Mouse (Mus musculus) kidney, adult 2 months (tissue): ENCODE measurements around the gene Dhrs7b. TPM values are rescaled to one million over a fixed set of nuclear protein-coding genes. Genes with fewer than 3 reads are reported as not detected.
A peak's percentile ranks its signal among the peaks of the same experiment; 100 is the strongest.

ENCODE experiments used
- DNase-seq: peaks from one replicate; pipeline ENCODE4 v3.0.0; 2021
- H3K27ac ChIP-seq: fragments of 200-500 bp; 2 replicates; pipeline ENCODE4 v1.5.1; 2012; ENCODE audit warnings: low read depth, low read length, control low read depth, inconsistent platforms; ENCODE audit not compliant: insufficient read depth
- H3K27me3 ChIP-seq: fragments of 200-500 bp; replicated peaks from 2 replicates; pipeline ENCODE4 v1.6.1; 2012; ENCODE audit warnings: mild to moderate bottlenecking, moderate library complexity, low read length, inconsistent platforms; ENCODE audit not compliant: control insufficient read depth, insufficient read depth
- H3K36me3 ChIP-seq: fragments of 200-500 bp; 2 replicates; pipeline ENCODE4 v1.6.1; 2012; ENCODE audit warnings: mild to moderate bottlenecking, moderate library complexity, low read length, inconsistent platforms; ENCODE audit not compliant: control insufficient read depth, insufficient read depth
- H3K4me1 ChIP-seq: fragments of 200-500 bp; 2 replicates; pipeline ENCODE4 v1.6.1; 2011; ENCODE audit warnings: low read length; ENCODE audit not compliant: control insufficient read depth, insufficient read depth
- H3K4me3 ChIP-seq: fragments of 200-500 bp; 2 replicates; pipeline ENCODE4 v1.5.1; 2011; ENCODE audit warnings: mild to moderate bottlenecking, low read depth, low read length, control low read depth; ENCODE audit not compliant: insufficient read depth
- CTCF ChIP-seq: fragments of 200-500 bp; conservative IDR thresholded peaks from 2 replicates; pipeline ENCODE4 v1.5.1; 2011; ENCODE audit warnings: low read depth, mild to moderate bottlenecking, control low read depth, low read length, moderate library complexity, mixed read lengths; ENCODE audit not compliant: insufficient read depth, insufficient read length
- POLR2A ChIP-seq: fragments of 200-500 bp; IDR thresholded peaks from one replicate; pipeline ENCODE4 v1.6.1; 2011; ENCODE audit warnings: low read depth, low read length, control low read depth
- WGBS: fragments of 180-500 bp; shearing (Covaris S2); methylation state at CpG from one replicate; pipeline ENCODE4 v1.1.7; 2018; 5-methylcytosine and 5-hydroxymethylcytosine counted together
- polyA plus RNA-seq: library from polyadenylated mRNA; depleted of rRNA; stranded (reverse); fragments of >200 nt; gene quantifications from 2 replicates; pipeline ENCODE4 v1.2.3, GENCODE M21; 2012

The Dhrs7b gene
- polyA plus RNA-seq, 1 experiment = 30.0 TPM

DNA sequence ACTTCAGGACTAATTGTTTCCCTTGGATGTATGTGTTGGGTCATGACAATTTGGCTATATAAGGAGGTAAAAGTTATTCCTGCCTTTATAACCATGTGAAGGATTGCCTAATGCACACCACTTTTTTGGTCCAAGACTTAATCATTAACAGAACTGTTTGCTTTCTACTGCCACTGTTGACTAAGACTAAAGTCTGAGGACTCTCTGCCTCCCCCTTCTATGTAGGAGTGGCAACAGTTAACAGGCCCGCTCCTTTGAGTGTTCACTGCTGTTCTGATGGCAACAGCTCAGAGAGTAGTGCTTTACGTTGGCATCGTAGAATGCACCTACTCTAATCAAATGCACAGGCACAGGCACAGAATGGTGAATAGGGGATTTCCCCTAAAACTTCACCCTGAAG, 5.2 kb upstream of the Dhrs7b start:
- TF ChIP-seq CTCF (no peak), POLR2A (no peak)
- peak; percentile 86 for DNase-seq
- peaks cover 4% of the 10 kb centered on the region; the same call in 1 of the 2 replicates for H3K4me1 ChIP-seq
- peak overlapping the region; percentile 7; the same call in 1 of the 2 replicates for H3K27ac ChIP-seq
- no peaks in the 10 kb centered on the region for H3K27me3 ChIP-seq
- H3K4me3 ChIP-seq = no peak overlapping the region
- WGBS = 26% methylated on average over 3 of the region's 3 CpGs
- H3K36me3 ChIP-seq = no peaks in the 10 kb centered on the region

DNA sequence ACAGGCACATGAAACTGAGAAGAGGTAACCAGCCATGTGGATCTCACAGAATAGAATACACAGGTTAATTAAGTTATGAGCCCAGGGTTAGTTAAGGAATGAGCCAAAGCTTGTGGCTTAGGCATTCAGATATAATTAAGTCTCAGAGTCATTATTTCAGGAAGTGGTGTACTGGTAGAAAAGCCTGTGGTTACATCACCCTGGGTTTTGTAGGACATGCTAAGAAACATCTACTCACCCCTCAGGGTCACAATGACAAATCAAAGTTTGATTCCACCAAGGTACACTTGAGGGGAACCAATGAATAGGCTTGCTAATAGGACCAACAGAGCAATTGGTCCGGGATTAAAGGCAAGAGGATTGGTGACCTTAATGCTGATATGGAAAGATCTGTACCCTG, 3.7 kb upstream of the Dhrs7b start:
- Histone ChIP-seq H3K4me3 (no peak overlapping the region), H3K36me3 (no peaks in the 10 kb centered on the region), H3K27me3 (no peaks in the 10 kb centered on the region), H3K27ac (no peak overlapping the region), H3K4me1 (peaks cover 4% of the 10 kb centered on the region; the same call in 1 of the 2 replicates)
- TF ChIP-seq CTCF (no peak), POLR2A (no peak)
- no peak for DNase-seq
- WGBS = 68% methylated on average over 1 of the region's 1 CpGs

DNA sequence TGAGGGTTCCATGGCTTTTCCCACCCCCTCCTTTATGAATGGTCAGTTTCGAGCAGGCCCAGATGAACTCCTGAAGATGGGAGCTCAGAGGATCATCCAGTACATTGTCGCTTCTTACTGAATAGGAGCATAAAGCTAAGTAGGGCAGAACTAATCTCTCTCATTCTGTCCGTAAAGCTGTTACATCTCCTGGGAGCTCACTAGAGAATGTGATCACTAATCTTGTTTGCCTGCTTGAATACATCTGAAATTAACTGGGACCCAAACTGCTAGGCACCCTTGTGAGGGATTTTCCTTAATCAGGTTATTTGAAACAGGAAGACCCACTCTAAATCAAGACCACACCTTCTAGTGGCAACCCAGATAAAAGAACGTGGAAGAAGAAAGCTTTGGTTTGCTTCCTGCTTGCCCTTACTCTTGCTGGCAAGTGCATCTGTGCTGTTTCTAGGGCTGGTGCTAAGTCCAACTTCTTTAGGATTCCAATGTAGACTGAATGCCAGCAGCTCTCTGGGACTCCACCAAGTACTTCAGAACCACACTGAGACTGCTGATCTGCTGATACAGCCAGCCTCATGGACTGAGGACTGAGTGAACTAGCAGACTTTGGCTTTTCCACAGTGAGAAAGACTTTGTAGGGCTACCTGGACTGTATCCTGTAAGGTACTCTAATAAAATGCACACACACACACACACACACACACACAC, 3.0 kb upstream of the Dhrs7b start:
- peaks cover 4% of the 10 kb centered on the region; the same call in 1 of the 2 replicates for H3K4me1 ChIP-seq
- H3K4me3 ChIP-seq = no peak overlapping the region
- no peak for TF ChIP-seq CTCF
- H3K27ac ChIP-seq = no peak overlapping the region
- 60% methylated on average over 4 of the region's 4 CpGs for WGBS
- no peaks in the 10 kb centered on the region for H3K27me3 ChIP-seq
- no peaks in the 10 kb centered on the region for H3K36me3 ChIP-seq
- DNase-seq = peak; percentile 70

DNA sequence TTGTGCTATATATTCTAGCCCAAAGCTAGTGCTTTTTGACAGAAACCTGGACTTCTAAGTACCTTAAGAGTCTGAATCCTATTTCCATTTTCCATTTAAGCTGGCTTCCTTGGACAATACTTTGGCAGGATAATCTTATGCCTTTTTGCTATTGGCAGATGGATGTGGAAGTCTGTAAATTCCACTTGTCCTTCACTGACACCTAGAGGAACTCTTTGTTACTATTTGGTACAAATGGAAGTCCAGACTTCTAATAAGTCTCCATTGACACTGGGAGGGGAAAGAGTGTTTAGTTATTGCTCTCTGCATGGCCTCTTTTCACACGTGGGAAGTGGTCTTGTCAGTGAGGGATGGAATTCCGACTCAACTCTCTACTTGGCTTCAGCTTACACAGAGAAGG, 1.5 kb upstream of the Dhrs7b start:
- Histone ChIP-seq H3K4me1 (peaks cover 4% of the 10 kb centered on the region; the same call in 1 of the 2 replicates), H3K4me3 (no peak overlapping the region), H3K27me3 (no peaks in the 10 kb centered on the region), H3K36me3 (no peaks in the 10 kb centered on the region), H3K27ac (no peak overlapping the region)
- WGBS = 22% methylated on average over 2 of the region's 2 CpGs
- DNase-seq = peak; percentile 61
- TF ChIP-seq CTCF (no peak), POLR2A (no peak)

DNA sequence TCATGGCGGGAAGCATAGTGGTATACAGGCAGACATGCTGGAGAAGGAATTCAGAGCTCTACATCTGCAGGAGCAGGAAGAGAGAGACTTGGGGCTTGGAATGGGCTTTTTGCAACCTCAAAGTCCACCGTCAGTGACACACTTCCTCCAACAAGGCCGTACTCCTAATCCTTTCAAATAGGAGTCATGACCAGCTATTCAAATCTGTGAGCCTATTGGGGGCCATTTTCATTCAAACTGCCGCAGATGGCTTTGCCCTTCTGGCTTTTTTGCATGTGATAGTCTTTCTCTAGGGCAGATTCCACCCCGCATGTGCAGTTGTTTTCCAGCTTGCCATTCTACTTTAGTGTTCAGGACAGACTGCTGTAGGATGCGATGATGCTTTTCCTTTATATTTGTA, 6.5 kb downstream of the Dhrs7b start:
- TF ChIP-seq POLR2A (no peak), CTCF (no peak)
- DNase-seq = no peak
- Histone ChIP-seq H3K27me3 (no peaks in the 10 kb centered on the region), H3K36me3 (no peaks in the 10 kb centered on the region), H3K4me3 (no peak overlapping the region), H3K4me1 (0 out of 2 replicates have a peak, but pooled peaks cover 7% of the 10 kb centered on the region), H3K27ac (no peak overlapping the region)
- WGBS = 94% methylated on average over 6 of the region's 6 CpGs

DNA sequence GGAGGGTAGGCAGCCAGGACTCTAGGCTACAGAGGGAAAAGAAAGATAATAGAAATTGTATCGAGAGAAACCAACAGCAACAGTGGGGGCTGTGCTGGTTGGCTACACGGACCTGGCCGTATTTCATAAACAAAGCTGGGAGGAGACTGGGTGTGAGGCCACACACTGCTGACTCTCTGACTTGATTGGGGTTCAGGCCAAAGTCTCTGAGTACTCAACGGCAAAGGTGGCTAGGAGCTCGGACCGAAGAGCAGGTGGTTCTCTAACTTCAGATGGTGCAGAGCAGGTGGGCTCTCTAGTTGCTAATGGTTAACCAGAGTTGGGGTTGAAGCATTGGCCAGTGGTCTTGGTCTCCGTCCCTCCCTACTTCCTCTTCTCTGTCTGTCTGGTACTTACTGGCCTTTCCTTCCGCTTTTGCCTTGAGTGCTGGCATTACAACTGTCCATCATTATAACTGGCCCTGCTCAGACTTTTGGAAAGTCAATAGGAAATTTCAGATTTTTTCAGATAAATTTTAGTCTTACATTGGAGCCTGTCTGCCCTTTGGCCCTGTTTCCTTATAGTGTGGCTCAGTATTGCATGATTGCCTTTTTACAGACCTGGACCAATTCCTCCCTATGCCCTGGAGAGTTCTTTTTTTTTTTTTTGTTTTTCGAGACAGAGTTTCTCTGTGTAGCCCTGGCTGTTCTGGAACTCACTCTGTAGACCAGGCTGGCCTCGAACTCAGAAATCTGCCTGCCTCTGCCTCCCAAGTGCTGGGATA, 7.4 kb downstream of the Dhrs7b start:
- no peak overlapping the region for H3K27ac ChIP-seq
- no peak for TF ChIP-seq POLR2A
- TF ChIP-seq CTCF = no peak
- no peaks in the 10 kb centered on the region for H3K27me3 ChIP-seq
- 0 out of 2 replicates have a peak, but pooled peaks cover 7% of the 10 kb centered on the region for H3K4me1 ChIP-seq
- no peaks in the 10 kb centered on the region for H3K36me3 ChIP-seq
- DNase-seq = peak; percentile 65
- 55% methylated on average over 10 of the region's 10 CpGs for WGBS
- H3K4me3 ChIP-seq = no peak overlapping the region
